Mouse (Mus musculus) spleen, adult 2 months (tissue): ENCODE results near the gene Caps2. TPM values are rescaled to one million over a fixed set of nuclear protein-coding genes. Genes with fewer than 3 reads are reported as not detected.

Experiments
- DNase-seq, 2 experiments: peaks; one replicate each; pipeline versions ENCODE4 v3.0.0 to v3.0.0-alpha.2; 2012 to 2021; ENCODE audit warnings: low spot score in 2 of 2, low read depth in 1 of 2
- H3K27ac ChIP-seq: fragments of 200-500 bp; 2 replicates; pipeline ENCODE4 v1.5.1; 2012; ENCODE audit warnings: low read length, inconsistent platforms; ENCODE audit not compliant: insufficient read depth
- H3K27me3 ChIP-seq: fragments of 200-500 bp; 2 replicates; pipeline ENCODE4 v1.6.1; 2012; ENCODE audit warnings: mild to moderate bottlenecking, moderate library complexity, low read length, inconsistent platforms; ENCODE audit not compliant: control insufficient read depth, insufficient read depth
- H3K36me3 ChIP-seq: fragments of 200-500 bp; 2 replicates; pipeline ENCODE4 v1.6.1; 2012; ENCODE audit warnings: mild to moderate bottlenecking, low read length, inconsistent platforms; ENCODE audit not compliant: control insufficient read depth, insufficient read depth
- H3K4me1 ChIP-seq: fragments of 200-500 bp; 2 replicates; pipeline ENCODE4 v1.6.1; 2011; ENCODE audit warnings: inconsistent platforms; ENCODE audit not compliant: control insufficient read depth, insufficient read depth, insufficient read length
- H3K4me3 ChIP-seq: fragments of 200-500 bp; 2 replicates; pipeline ENCODE4 v1.5.1; 2011; ENCODE audit warnings: mild to moderate bottlenecking, inconsistent platforms; ENCODE audit not compliant: insufficient read depth, insufficient read length; ENCODE audit errors: extremely low read depth
- CTCF ChIP-seq: fragments of 200-500 bp; IDR thresholded peaks from 2 replicates; pipeline ENCODE4 v1.5.1; 2011; ENCODE audit warnings: mild to moderate bottlenecking, inconsistent platforms; ENCODE audit not compliant: insufficient read depth, insufficient read length, insufficient replicate concordance; ENCODE audit errors: extremely low read depth
- POLR2A ChIP-seq: fragments of 200-500 bp; IDR thresholded peaks from 2 replicates; pipeline ENCODE4 v1.6.1; 2011; ENCODE audit warnings: low read depth, low read length, inconsistent platforms
- WGBS: fragments of 180-500 bp; shearing (Covaris S2); methylation state at CpG from one replicate; pipeline ENCODE4 v1.1.7; 2018; 5-methylcytosine and 5-hydroxymethylcytosine counted together
- polyA plus RNA-seq: library from polyadenylated mRNA; depleted of rRNA; stranded (reverse); fragments of >200 nt; gene quantifications from 2 replicates; pipeline ENCODE4 v1.2.3, GENCODE M21; 2012; rRNA removed

Gene Caps2
- polyA plus RNA-seq, 1 experiment = not detected

GRCm38 (mm10) chr10:112248273-112248672, 84.9 kb downstream of the Caps2 start:
- Histone ChIP-seq H3K4me1 (no peaks in the 10 kb centered on the region), H3K36me3 (no peaks in the 10 kb centered on the region), H3K4me3 (no peak overlapping the region), H3K27ac (no peak overlapping the region), H3K27me3 (no peaks in the 10 kb centered on the region)
- TF ChIP-seq CTCF (no peak), POLR2A (no peak)
- no peak for DNase-seq
- 84% methylated on average over 2 of the region's 2 CpGs for WGBS

- TF ChIP-seq POLR2A = no peak
- no peak for TF ChIP-seq CTCF
- no peaks in the 10 kb centered on the region for H3K27me3 ChIP-seq
- WGBS = 76% methylated on average over 3 of the region's 3 CpGs
- H3K4me3 ChIP-seq = no peak overlapping the region
- H3K27ac ChIP-seq = no peak overlapping the region
- H3K36me3 ChIP-seq = no peaks in the 10 kb centered on the region
- no peaks in the 10 kb centered on the region for H3K4me1 ChIP-seq
- DNase-seq = no peak
These were observed 100.0 kb downstream of the Caps2 start for GRCm38 (mm10) chr10:112263467-112263866.

Other genes starting within 250 kb of the Caps2 start
- gene Krr1, start 191.0 kb upstream of the Caps2 start, polyA plus RNA-seq = 2.3 and 3.1 TPM in 2 replicates
- 26.0 and 30.3 TPM in 2 replicates for gene Glipr1, start 161.0 kb upstream of the Caps2 start, polyA plus RNA-seq
- not detected in 2 replicates for gene Glipr1l1, start 103.4 kb upstream of the Caps2 start, polyA plus RNA-seq
- gene Glipr1l2, start 80.3 kb upstream of the Caps2 start, polyA plus RNA-seq = not detected in 2 replicates
- gene Glipr1l3, start 3.3 kb upstream of the Caps2 start, polyA plus RNA-seq = not detected in 2 replicates
- gene Kcnc2, start 107.5 kb downstream of the Caps2 start, polyA plus RNA-seq = 0.01 and 0.02 TPM in 2 replicates